Mouse (Mus musculus) ES-E14 (cell line): ENCODE measurements around the gene Catsper2. TPM values are rescaled to one million over a fixed set of nuclear protein-coding genes. Genes with fewer than 3 reads are reported as not detected.

Experiments used
- DNase-seq: peaks from one replicate; pipeline ENCODE4 v3.0.0-alpha.2; 2013; ENCODE audit warnings: low read depth, low spot score
- H3K27ac ChIP-seq: 2 replicates; pipeline ENCODE4 v1.5.1; 2012; ENCODE audit warnings: low read depth, mild to moderate bottlenecking, low read length, moderate library complexity, mixed read lengths; ENCODE audit not compliant: poor library complexity, insufficient read depth, severe bottlenecking
- H3K36me3 ChIP-seq: 2 replicates; pipeline ENCODE4 v1.6.1; 2012; ENCODE audit warnings: mild to moderate bottlenecking, low read length, moderate library complexity, mixed read lengths; ENCODE audit not compliant: control insufficient read depth, poor library complexity, insufficient read depth, severe bottlenecking
- H3K4me1 ChIP-seq, 2 experiments: fragments of 150-350 bp in 1 of 2; sonication (generic) in 1 of 2; 2 replicates each; pipeline ENCODE4 v1.6.1; 2012; ENCODE audit warnings: low read length in 2 of 2, mild to moderate bottlenecking in 1 of 2, mixed read lengths in 1 of 2; ENCODE audit not compliant: control insufficient read depth in 2 of 2, insufficient read depth in 2 of 2, poor library complexity in 1 of 2
- H3K4me3 ChIP-seq, 2 experiments: fragments of 150-350 bp in 1 of 2; sonication (generic) in 1 of 2; 2 replicates each; pipeline ENCODE4 v1.5.1; 2012; ENCODE audit warnings: low read length in 2 of 2, low read depth in 1 of 2, mild to moderate bottlenecking in 1 of 2, mixed read lengths in 1 of 2; ENCODE audit not compliant: insufficient read depth in 1 of 2, poor library complexity in 1 of 2, severe bottlenecking in 1 of 2
- H3K9ac ChIP-seq: 2 replicates; pipeline ENCODE4 v1.6.1; 2012; ENCODE audit warnings: low read depth, mild to moderate bottlenecking, low read length, mixed read lengths; ENCODE audit not compliant: poor library complexity, insufficient read depth, severe bottlenecking
- H3K9me3 ChIP-seq: fragments of 150-350 bp; sonication (generic); 2 replicates; pipeline ENCODE4 v1.6.1; 2012; ENCODE audit warnings: low read depth, mild to moderate bottlenecking, low read length; ENCODE audit not compliant: control insufficient read depth, insufficient read depth
- CHD2 ChIP-seq: IDR thresholded peaks from 2 replicates; pipeline ENCODE4 v1.6.1; 2014; ENCODE audit warnings: mild to moderate bottlenecking, low read depth, low read length, inconsistent platforms
- HCFC1 ChIP-seq: IDR thresholded peaks from 2 replicates; pipeline ENCODE4 v1.6.1; 2012; ENCODE audit warnings: low read length, inconsistent platforms, borderline replicate concordance; ENCODE audit not compliant: insufficient read depth
- MAFK ChIP-seq: IDR thresholded peaks from 2 replicates; pipeline ENCODE4 v1.6.1; 2014; ENCODE audit warnings: mild to moderate bottlenecking, low read depth, low read length, inconsistent platforms; ENCODE audit not compliant: insufficient read depth
- ZC3H11A ChIP-seq: IDR thresholded peaks from 2 replicates; pipeline ENCODE4 v1.6.1; 2012; ENCODE audit warnings: low read depth, mild to moderate bottlenecking, inconsistent platforms, low read length, borderline replicate concordance
- ZNF384 ChIP-seq: IDR thresholded peaks from 2 replicates; pipeline ENCODE4 v1.6.1; 2012; ENCODE audit warnings: low read depth, low read length, inconsistent platforms
- in situ Hi-C, 2 experiments: fragments of 600-800 bp; cut with MboI; formaldehyde crosslinking; loops; one replicate each; pipeline ENCODE4 v1.15.1; 2025; ENCODE audit warnings: low sequenced_read_pairs in 2 of 2, inconsistent platforms in 1 of 2; ENCODE audit not compliant: unreplicated experiment in 2 of 2
- total RNA-seq: library from RNA; depleted of rRNA; stranded (reverse); fragments of 300-350 nt; gene quantifications from 2 replicates; pipeline ENCODE4 v1.2.3, GENCODE M21; 2012

Gene Catsper2
- total RNA-seq, 1 experiment, result 3.3 TPM

DNA sequence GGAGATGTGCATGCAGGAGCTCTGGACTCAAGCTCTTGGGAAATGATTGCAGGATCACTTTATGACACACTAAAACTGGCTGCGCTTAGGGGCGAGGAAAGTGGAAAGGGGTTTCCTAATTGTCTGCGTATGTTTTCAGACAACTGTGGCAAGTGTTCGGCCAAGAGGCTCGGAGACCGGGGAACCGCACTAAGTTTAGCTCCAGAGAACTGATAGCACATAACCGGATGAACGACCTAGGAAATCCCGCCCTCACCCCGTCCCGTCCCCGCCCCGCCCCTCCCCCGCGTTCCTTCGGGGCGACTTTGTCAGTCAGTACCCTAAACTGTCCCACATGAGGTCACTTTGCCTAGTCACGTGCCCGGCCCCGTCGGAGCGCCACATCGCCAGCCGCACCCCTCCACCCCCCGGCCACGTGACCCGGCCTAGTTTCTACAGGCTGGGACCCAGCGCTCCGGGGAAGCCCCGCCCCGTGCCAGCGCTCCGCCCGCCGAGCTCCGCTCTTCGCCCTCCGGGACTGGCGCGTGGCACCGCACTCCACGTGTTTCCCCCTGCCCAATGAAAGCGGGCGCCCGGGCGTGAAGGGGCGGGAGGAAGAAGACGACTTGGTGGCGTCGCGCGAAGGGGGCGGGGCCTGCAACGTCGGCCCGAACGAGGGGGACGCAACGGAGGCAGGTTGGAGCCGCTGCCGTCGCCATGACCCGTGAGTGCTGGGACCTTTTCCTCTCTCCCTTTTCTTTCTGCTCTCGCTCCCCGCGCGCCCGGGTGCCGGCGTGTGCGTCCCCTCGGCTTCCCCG, 35.3 kb upstream of the Catsper2 start, which contains the start of gene Serf2:
Gene Serf2 (plus strand): TSS at position 457 of the 797 bp plus-strand sequence.
- in situ Hi-C loops, result no loop called here
- H3K4me3 ChIP-seq, result peak within 1 kb of the TSS; percentile 93 to 100
- H3K36me3 ChIP-seq, result peaks cover 11% of the 10 kb centered on the region
- peaks cover 2 to 4% of the 10 kb centered on the region in 2 experiments; a peak in 3 of 4 replicates for H3K4me1 ChIP-seq
- H3K9me3 ChIP-seq, result no peaks in the 10 kb centered on the region
- peak; percentile 97 for DNase-seq
- peak; percentile 72 for TF ChIP-seq HCFC1
- no peak for TF ChIP-seq MAFK
- H3K27ac ChIP-seq, result peak within 1 kb of the TSS; percentile 88
- H3K9ac ChIP-seq, result peak within 1 kb of the TSS; percentile 99

DNA sequence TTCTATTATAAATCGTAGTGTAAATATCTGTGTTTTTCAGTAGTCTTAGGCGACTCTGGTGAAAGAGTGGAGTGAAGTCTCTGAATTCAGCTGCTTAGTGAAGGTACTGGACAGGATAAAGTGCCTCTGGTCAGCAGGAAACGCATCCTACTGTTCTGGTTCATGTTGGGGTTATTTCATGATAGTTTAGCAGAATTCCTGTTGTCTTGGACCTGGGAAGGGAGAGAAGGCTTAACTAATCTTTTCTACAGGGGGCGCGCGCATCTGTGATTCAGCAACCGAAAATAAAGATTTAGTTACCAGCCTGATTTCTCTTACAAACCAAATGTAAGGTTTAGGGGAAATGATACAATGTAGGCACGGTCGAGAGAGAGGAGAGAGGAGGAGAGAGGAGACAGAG, 34.5 kb upstream of the Catsper2 start:
- peaks cover 2% of the 10 kb centered on the region in 2 experiments; a peak in 3 of 4 replicates for H3K4me1 ChIP-seq
- H3K4me3 ChIP-seq, result peak overlapping the region in 1 of 2 experiments; percentile 68; a peak in 2 of 4 replicates
- H3K36me3 ChIP-seq, result peaks cover 11% of the 10 kb centered on the region
- no peak for TF ChIP-seq HCFC1
- TF ChIP-seq ZNF384, result no peak
- TF ChIP-seq ZC3H11A, result no peak
- no peak for TF ChIP-seq MAFK
- TF ChIP-seq CHD2, result no peak
- DNase-seq, result no peak
- H3K9ac ChIP-seq, result no peak overlapping the region; the same call in 1 of the 2 replicates
- in situ Hi-C loops, result no loop called here
- H3K27ac ChIP-seq, result no peak overlapping the region
- H3K9me3 ChIP-seq, result no peaks in the 10 kb centered on the region

DNA sequence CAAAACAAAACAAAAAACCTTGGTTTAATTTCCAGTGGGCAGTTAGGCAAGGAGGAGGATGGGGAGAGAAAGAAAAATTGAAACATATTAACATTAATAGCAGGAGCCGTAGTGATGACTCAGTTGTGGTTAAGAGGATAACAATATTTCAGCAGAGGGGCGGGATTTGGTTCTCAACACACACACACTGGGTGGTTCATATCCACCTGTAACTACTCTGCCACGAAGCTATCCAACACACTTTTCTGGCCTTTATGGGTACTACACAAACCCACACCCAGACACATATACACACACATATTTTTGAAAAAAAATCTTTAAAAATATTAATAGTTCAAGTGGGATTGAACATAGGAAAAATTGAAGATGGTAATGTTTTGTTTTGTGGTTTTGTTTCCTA, 33.4 kb upstream of the Catsper2 start:
- H3K27ac ChIP-seq, result no peak overlapping the region
- H3K4me3 ChIP-seq, result no peak overlapping the region
- H3K9me3 ChIP-seq, result no peaks in the 10 kb centered on the region
- in situ Hi-C loops, result no loop called here
- peaks cover 2% of the 10 kb centered on the region in 2 experiments; a peak in 3 of 4 replicates for H3K4me1 ChIP-seq
- peaks cover 7% of the 10 kb centered on the region for H3K36me3 ChIP-seq
- no peak for TF ChIP-seq ZC3H11A
- no peak for TF ChIP-seq HCFC1
- no peak for TF ChIP-seq ZNF384
- no peak for TF ChIP-seq MAFK
- no peak overlapping the region for H3K9ac ChIP-seq
- DNase-seq, result no peak

DNA sequence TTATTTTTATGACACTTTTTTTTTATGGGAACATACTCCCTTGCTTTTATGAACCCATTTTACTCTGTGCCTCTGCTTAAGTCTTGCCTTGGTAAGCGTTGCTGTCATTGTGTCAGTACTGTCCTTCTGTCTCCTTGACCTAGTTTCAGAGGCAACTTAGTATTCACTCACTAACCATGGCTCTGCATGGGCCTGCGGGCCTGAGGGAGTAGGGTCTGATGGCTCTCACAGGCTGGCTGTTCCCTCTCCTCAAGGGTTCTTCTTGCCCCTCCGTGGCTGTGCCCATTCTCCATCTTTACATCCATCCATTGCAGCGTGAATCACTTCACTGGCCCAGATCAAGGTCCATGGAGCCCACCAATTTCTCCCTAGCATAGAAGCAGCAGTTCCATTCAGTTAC, 32.9 kb upstream of the Catsper2 start:
- TF ChIP-seq ZNF384 (no peak), CHD2 (no peak), ZC3H11A (no peak), MAFK (no peak), HCFC1 (no peak)
- peaks cover 5% of the 10 kb centered on the region for H3K36me3 ChIP-seq

More for the DNA sequence above, 32.9 kb upstream of the Catsper2 start:
- in situ Hi-C loops, result no loop called here
- Histone ChIP-seq H3K4me1 (peaks cover 2% of the 10 kb centered on the region in 2 experiments; a peak in 3 of 4 replicates), H3K4me3 (no peak overlapping the region), H3K9ac (no peak overlapping the region), H3K27ac (no peak overlapping the region), H3K9me3 (no peaks in the 10 kb centered on the region)
- DNase-seq, result no peak
